Mouse (Mus musculus): ENCODE data around the gene Ahdc1. TPM values are rescaled to one million over a fixed set of nuclear protein-coding genes. Genes with fewer than 3 reads are reported as not detected.

Gene Ahdc1
- polyA plus RNA-seq, 1 experiment: 23.7 TPM

DNA sequence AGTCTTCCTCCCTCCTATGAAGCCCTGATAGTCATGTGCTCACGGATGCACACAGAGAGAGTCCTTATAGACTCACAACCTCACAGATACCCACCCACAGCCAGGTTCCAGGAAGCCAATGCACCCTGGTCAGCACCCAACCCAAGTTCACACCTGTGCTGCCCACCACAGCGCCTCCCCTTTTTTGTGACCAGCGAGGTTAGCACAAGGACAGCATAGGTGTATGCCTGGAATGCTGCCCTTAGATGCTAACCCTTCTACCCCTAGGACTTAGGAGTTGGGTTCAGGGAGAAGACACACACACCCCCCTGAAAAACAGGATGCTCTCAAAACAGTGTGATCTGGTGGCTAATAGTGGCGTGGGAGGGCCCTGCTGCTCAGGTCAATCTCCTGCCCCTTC, 78.7 kb downstream of the Ahdc1 start:
- Histone ChIP-seq H3K27ac (ENCODE audit: insufficient read depth, low read depth, low read length) (no peak overlapping the region), H3K4me3 (ENCODE audit: low read depth, low read length) (no peak overlapping the region), H3K36me3 (ENCODE audit: control insufficient read depth, insufficient read depth, low read length) (no peaks in the 10 kb centered on the region), H3K4me1 (ENCODE audit: control insufficient read depth, insufficient read depth, insufficient read length, low read length) (peaks cover 51% of the 10 kb centered on the region), H3K27me3 (ENCODE audit: control insufficient read depth, insufficient read depth, low read length) (no peaks in the 10 kb centered on the region)
- TF ChIP-seq POLR2A (IDR thresholded peaks at IDR 0.05; ENCODE audit: low read depth, low read length) (no peak), CTCF (IDR thresholded peaks at IDR 0.05; ENCODE audit: extremely low read depth, insufficient read length, insufficient replicate concordance, low read depth, low read length) (no peak)
- 70% methylated on average over 4 of the region's 4 CpGs for WGBS

DNA sequence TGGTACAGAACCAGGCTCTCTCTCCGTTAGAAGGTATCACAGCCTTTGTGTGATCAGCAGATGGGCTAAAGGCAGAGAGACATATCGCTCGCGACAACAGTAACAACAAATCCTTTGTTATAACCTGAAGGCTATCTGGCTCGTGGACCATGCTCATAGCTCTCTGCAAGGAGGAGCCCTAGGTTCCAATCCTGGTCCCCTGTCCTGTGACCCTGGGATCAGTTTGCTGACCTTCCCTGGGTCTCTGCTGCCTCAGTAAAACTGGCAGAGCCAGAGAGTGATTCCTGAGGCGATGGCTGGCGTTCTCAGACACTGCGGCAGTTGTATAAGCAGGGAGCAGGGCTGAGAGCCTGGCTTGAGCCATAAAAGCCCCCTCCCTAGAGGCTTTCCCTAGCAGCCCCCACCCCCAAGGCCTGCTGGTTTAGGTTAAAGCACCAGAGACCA, 79.2 kb downstream of the Ahdc1 start:
- Histone ChIP-seq H3K27ac (ENCODE audit: insufficient read depth, low read depth, low read length) (peak overlapping the region; percentile 27; the same call in 1 of the 2 replicates), H3K36me3 (ENCODE audit: control insufficient read depth, insufficient read depth, low read length) (no peaks in the 10 kb centered on the region), H3K4me3 (ENCODE audit: low read depth, low read length) (no peak overlapping the region), H3K4me1 (ENCODE audit: control insufficient read depth, insufficient read depth, insufficient read length, low read length) (peaks cover 55% of the 10 kb centered on the region), H3K27me3 (ENCODE audit: control insufficient read depth, insufficient read depth, low read length) (no peaks in the 10 kb centered on the region)
- WGBS: 34% methylated on average over 8 of the region's 8 CpGs
- no peak for TF ChIP-seq CTCF (IDR thresholded peaks at IDR 0.05; ENCODE audit: extremely low read depth, insufficient read length, insufficient replicate concordance, low read depth, low read length)
- no peak for TF ChIP-seq POLR2A (IDR thresholded peaks at IDR 0.05; ENCODE audit: low read depth, low read length)

DNA sequence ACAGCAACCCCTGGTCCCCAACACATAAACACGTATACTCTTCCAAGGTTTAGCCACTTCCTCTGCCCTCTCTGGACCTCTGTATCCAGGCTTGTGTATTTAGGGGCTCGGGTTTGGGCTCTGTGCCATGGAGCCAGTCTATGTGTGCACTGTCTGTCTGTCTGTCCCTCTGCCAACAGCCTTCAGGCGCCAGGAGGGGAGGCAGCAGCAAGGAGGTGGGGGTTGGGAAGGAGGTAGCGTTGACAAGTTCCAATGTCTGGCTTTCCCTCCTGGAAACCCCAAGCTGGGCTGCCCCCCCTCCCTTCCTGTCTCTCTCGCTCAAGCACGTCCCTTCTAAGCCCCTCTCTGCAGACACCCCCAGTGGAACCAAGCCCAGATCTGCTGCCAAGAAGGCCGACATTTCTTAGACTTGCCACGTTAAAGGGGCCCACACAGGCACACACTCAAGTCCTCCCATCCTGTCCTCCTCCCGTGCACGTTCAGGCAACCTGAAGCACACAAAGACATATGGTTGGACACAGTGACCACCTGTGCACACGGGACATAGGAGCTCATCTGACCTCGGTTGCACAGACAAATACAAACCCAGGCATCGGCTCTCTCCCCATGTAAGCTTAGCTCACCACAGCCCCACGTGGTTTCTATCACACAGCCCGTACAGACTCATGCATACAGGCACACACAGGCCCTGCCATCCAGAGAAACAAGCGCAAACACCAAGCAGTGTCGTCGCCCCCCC, 79.8 kb downstream of the Ahdc1 start:
- Histone ChIP-seq H3K27ac (ENCODE audit: insufficient read depth, low read depth, low read length) (no peak overlapping the region), H3K27me3 (ENCODE audit: control insufficient read depth, insufficient read depth, low read length) (no peaks in the 10 kb centered on the region), H3K36me3 (ENCODE audit: control insufficient read depth, insufficient read depth, low read length) (no peaks in the 10 kb centered on the region), H3K4me1 (ENCODE audit: control insufficient read depth, insufficient read depth, insufficient read length, low read length) (peaks cover 57% of the 10 kb centered on the region), H3K4me3 (ENCODE audit: low read depth, low read length) (no peak overlapping the region)
- WGBS: 44% methylated on average over 18 of the region's 18 CpGs
- TF ChIP-seq CTCF (IDR thresholded peaks at IDR 0.05; ENCODE audit: extremely low read depth, insufficient read length, insufficient replicate concordance, low read depth, low read length) (no peak), POLR2A (IDR thresholded peaks at IDR 0.05; ENCODE audit: low read depth, low read length) (no peak)

DNA sequence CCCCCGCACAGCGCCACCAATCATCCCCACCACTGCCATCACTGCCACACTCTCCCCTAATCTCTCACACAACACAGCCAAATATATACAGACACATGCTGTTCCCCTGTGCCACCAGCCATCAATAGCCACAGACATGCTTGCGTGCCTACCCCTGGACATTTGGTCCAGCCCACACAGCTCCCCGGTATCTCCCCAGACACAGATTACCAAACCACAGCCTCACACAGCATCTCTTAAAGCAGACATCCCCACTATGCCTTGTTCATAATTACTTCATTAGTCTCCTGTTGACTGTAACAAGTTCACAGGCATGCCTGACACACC, 80.4 kb downstream of the Ahdc1 start:
- TF ChIP-seq CTCF (IDR thresholded peaks at IDR 0.05; ENCODE audit: extremely low read depth, insufficient read length, insufficient replicate concordance, low read depth, low read length): no peak
- no peak for TF ChIP-seq POLR2A (IDR thresholded peaks at IDR 0.05; ENCODE audit: low read depth, low read length)
- Histone ChIP-seq H3K27me3 (ENCODE audit: control insufficient read depth, insufficient read depth, low read length) (no peaks in the 10 kb centered on the region), H3K4me3 (ENCODE audit: low read depth, low read length) (no peak overlapping the region), H3K36me3 (ENCODE audit: control insufficient read depth, insufficient read depth, low read length) (no peaks in the 10 kb centered on the region), H3K4me1 (ENCODE audit: control insufficient read depth, insufficient read depth, insufficient read length, low read length) (peaks cover 57% of the 10 kb centered on the region), H3K27ac (ENCODE audit: insufficient read depth, low read depth, low read length) (no peak overlapping the region)
- WGBS: 82% methylated on average over 4 of the region's 4 CpGs

DNA sequence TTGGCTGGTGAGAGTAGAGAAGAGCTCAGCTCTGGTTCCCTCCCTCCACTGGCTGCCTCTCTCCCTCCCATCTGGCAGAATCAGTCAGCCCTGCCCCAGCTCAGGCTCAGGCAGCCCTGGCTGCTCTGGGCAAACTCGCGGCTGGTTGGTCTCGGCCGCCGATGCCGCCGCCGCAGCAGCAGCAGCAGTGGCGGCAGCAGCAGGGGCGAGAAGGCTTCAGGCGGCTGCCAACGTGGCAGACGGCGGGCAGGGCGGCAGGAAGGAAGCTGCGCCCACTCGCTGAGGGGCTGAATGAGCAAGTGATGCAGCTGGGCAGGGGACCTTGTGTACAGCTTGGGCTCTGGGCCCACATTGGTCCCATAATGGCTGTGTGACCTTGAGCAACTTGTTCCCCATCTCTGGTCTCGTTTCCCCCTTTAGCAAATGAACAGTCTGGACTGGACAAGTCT, 81.4 kb downstream of the Ahdc1 start:
- WGBS: 37% methylated on average over 18 of the region's 18 CpGs
- Histone ChIP-seq H3K4me3 (ENCODE audit: low read depth, low read length) (peak overlapping the region; percentile 20), H3K4me1 (ENCODE audit: control insufficient read depth, insufficient read depth, insufficient read length, low read length) (peaks cover 54% of the 10 kb centered on the region), H3K27me3 (ENCODE audit: control insufficient read depth, insufficient read depth, low read length) (no peaks in the 10 kb centered on the region), H3K36me3 (ENCODE audit: control insufficient read depth, insufficient read depth, low read length) (no peaks in the 10 kb centered on the region), H3K27ac (ENCODE audit: insufficient read depth, low read depth, low read length) (peak overlapping the region; percentile 24; the same call in 1 of the 2 replicates)
- TF ChIP-seq POLR2A (IDR thresholded peaks at IDR 0.05; ENCODE audit: low read depth, low read length) (no peak), CTCF (IDR thresholded peaks at IDR 0.05; ENCODE audit: extremely low read depth, insufficient read length, insufficient replicate concordance, low read depth, low read length) (no peak)

DNA sequence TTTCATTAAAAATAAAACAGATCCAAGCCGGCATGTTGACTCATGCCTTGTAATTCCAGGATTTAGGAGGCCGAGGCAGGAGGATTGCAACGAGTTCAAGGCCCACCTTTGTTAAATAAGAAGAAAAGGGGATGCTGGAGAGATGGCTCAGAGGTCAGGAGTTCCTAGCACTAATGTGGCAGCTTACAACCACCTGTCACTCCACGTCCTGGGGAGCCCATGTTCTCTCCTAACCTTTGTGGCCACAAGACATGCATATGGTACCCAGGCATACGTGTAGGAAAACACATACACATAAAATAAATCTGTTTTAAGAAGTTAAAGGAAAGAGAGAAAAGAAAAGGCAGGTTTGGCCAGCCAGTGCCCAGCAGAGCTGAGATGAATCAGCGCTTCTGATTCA, 82.0 kb downstream of the Ahdc1 start:
- TF ChIP-seq POLR2A (IDR thresholded peaks at IDR 0.05; ENCODE audit: low read depth, low read length) (no peak), CTCF (IDR thresholded peaks at IDR 0.05; ENCODE audit: extremely low read depth, insufficient read length, insufficient replicate concordance, low read depth, low read length) (no peak)
- Histone ChIP-seq H3K36me3 (ENCODE audit: control insufficient read depth, insufficient read depth, low read length) (no peaks in the 10 kb centered on the region), H3K4me3 (ENCODE audit: low read depth, low read length) (no peak overlapping the region), H3K4me1 (ENCODE audit: control insufficient read depth, insufficient read depth, insufficient read length, low read length) (peaks cover 52% of the 10 kb centered on the region), H3K27ac (ENCODE audit: insufficient read depth, low read depth, low read length) (peak overlapping the region; percentile 42), H3K27me3 (ENCODE audit: control insufficient read depth, insufficient read depth, low read length) (no peaks in the 10 kb centered on the region)
- 59% methylated on average over 6 of the region's 6 CpGs for WGBS

DNA sequence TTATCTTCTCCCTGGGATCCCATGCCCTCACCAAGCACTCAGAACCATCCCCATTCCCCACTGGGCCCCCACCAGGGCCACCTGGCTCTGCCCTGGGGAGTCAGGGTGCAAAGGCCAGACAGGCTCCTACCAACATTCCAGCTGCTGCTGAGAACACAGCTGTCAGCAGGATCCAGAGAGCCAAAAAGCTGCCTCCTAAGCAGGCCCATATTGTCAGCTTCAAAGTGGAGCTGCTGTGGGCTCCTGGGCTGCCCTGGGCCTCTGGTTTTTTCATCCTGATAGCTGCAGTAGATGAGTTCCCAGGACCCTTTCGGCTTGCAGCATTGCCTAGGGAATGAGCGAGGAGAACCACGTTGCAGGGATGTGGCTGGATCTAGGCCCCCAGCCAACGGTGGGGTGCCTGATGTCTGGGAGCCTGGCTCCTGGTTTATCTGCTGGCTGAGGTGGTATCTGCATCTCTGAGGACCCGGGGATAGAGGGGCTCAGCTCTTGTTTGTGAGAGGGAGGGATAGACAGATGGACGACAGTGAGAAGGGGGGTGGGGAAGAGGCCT, 82.5 kb downstream of the Ahdc1 start:
- TF ChIP-seq POLR2A (IDR thresholded peaks at IDR 0.05; ENCODE audit: low read depth, low read length): no peak
- TF ChIP-seq CTCF (IDR thresholded peaks at IDR 0.05; ENCODE audit: extremely low read depth, insufficient read length, insufficient replicate concordance, low read depth, low read length): no peak
- Histone ChIP-seq H3K36me3 (ENCODE audit: control insufficient read depth, insufficient read depth, low read length) (no peaks in the 10 kb centered on the region), H3K27me3 (ENCODE audit: control insufficient read depth, insufficient read depth, low read length) (no peaks in the 10 kb centered on the region), H3K27ac (ENCODE audit: insufficient read depth, low read depth, low read length) (peak overlapping the region; percentile 42), H3K4me1 (ENCODE audit: control insufficient read depth, insufficient read depth, insufficient read length, low read length) (peaks cover 52% of the 10 kb centered on the region), H3K4me3 (ENCODE audit: low read depth, low read length) (no peak overlapping the region)
- WGBS: 27% methylated on average over 6 of the region's 6 CpGs
